Mouse (Mus musculus) ES-Bruce4 (cell line): ENCODE measurements around the gene Agtrap. TPM values are rescaled to one million over a fixed set of nuclear protein-coding genes. Genes with fewer than 3 reads are reported as not detected.
A peak's percentile ranks its signal among the peaks of the same experiment; 100 is the strongest.

Experiments
- H3K27ac ChIP-seq: 2 replicates; pipeline ENCODE4 v1.5.1; 2012; ENCODE audit warnings: low read length, inconsistent platforms; ENCODE audit not compliant: insufficient read depth
- H3K27me3 ChIP-seq: 2 replicates; pipeline ENCODE4 v1.6.1; 2012; ENCODE audit warnings: mild to moderate bottlenecking, low read length, inconsistent platforms; ENCODE audit not compliant: control insufficient read depth, poor library complexity, insufficient read depth, severe bottlenecking
- H3K36me3 ChIP-seq: 2 replicates; pipeline ENCODE4 v1.6.1; 2012; ENCODE audit warnings: inconsistent platforms, mild to moderate bottlenecking, low read length, moderate library complexity; ENCODE audit not compliant: control insufficient read depth, poor library complexity, insufficient read depth, severe bottlenecking
- H3K4me1 ChIP-seq: one replicate; pipeline ENCODE4 v1.8.1; 2011; ENCODE audit warnings: low read length; ENCODE audit not compliant: control insufficient read depth, insufficient read depth
- H3K4me3 ChIP-seq: 2 replicates; pipeline ENCODE4 v1.5.1; 2011; ENCODE audit warnings: low read depth, mild to moderate bottlenecking, low read length
- H3K9ac ChIP-seq: 2 replicates; pipeline ENCODE4 v1.6.1; 2012; ENCODE audit warnings: low read depth, mild to moderate bottlenecking, inconsistent platforms; ENCODE audit not compliant: poor library complexity, severe bottlenecking
- H3K9me3 ChIP-seq: replicated peaks from 2 replicates; pipeline ENCODE4 v1.6.1; 2012; ENCODE audit warnings: mild to moderate bottlenecking, low read length, inconsistent platforms; ENCODE audit not compliant: control insufficient read depth, poor library complexity, insufficient read depth, severe bottlenecking
- CTCF ChIP-seq: IDR thresholded peaks from one replicate; pipeline ENCODE4 v1.8.1; 2011; ENCODE audit warnings: low read depth, low read length
- EP300 ChIP-seq: IDR thresholded peaks from 2 replicates; pipeline ENCODE4 v1.6.1; 2011; ENCODE audit warnings: low read depth, low read length; ENCODE audit not compliant: insufficient read depth
- POLR2A ChIP-seq: IDR thresholded peaks from one replicate; pipeline ENCODE4 v1.8.1; 2011; ENCODE audit warnings: low read length; ENCODE audit not compliant: insufficient read depth
- polyA plus RNA-seq: library from polyadenylated mRNA; stranded (reverse); fragments of >200 nt; gene quantifications from 2 replicates; pipeline ENCODE4 v1.2.4, GENCODE M21; 2011; ENCODE audit warnings: low read depth; ENCODE audit not compliant: missing spikeins, insufficient read depth, insufficient read length

The Agtrap gene
- polyA plus RNA-seq, 1 experiment = 48.2 TPM

GRCm38 (mm10) chr4:148065702-148066400 lies 22.0 kb downstream of the Agtrap start:
- Histone ChIP-seq H3K36me3 (no peaks in the 10 kb centered on the region), H3K4me1 (peaks cover 13% of the 10 kb centered on the region), H3K9me3 (no peaks in the 10 kb centered on the region), H3K27ac (no peak overlapping the region), H3K4me3 (no peak overlapping the region), H3K27me3 (no peaks in the 10 kb centered on the region), H3K9ac (no peak overlapping the region)
- TF ChIP-seq CTCF = no peak
- no peak for TF ChIP-seq POLR2A
- TF ChIP-seq EP300 = no peak

- peaks cover 8% of the 10 kb centered on the region for H3K4me1 ChIP-seq
- H3K4me3 ChIP-seq = no peak overlapping the region
- TF ChIP-seq EP300 = no peak
- TF ChIP-seq CTCF = no peak
Observed at GRCm38 (mm10) chr4:148061086-148061480, 26.7 kb downstream of the Agtrap start.

GRCm38 (mm10) chr4:148060120-148061085 lies 27.4 kb downstream of the Agtrap start:
- no peak overlapping the region for H3K4me3 ChIP-seq
- TF ChIP-seq POLR2A = no peak
- no peak for TF ChIP-seq EP300
- TF ChIP-seq CTCF = peak; percentile 78
- no peaks in the 10 kb centered on the region for H3K27me3 ChIP-seq
- H3K4me1 ChIP-seq = peaks cover 5% of the 10 kb centered on the region
- H3K9ac ChIP-seq = no peak overlapping the region
- H3K27ac ChIP-seq = no peak overlapping the region
- no peaks in the 10 kb centered on the region for H3K9me3 ChIP-seq
- peaks cover 5% of the 10 kb centered on the region; the same call in 1 of the 2 replicates for H3K36me3 ChIP-seq

More at GRCm38 (mm10) chr4:148061086-148061480, 26.7 kb downstream of the Agtrap start:
- Histone ChIP-seq H3K27me3 (no peaks in the 10 kb centered on the region), H3K36me3 (no peaks in the 10 kb centered on the region), H3K9me3 (no peaks in the 10 kb centered on the region), H3K27ac (no peak overlapping the region), H3K9ac (no peak overlapping the region)

GRCm38 (mm10) chr4:148058993-148059392 lies 28.8 kb downstream of the Agtrap start:
- H3K36me3 ChIP-seq = peaks cover 5% of the 10 kb centered on the region; the same call in 1 of the 2 replicates
- no peaks in the 10 kb centered on the region for H3K9me3 ChIP-seq
- H3K9ac ChIP-seq = no peak overlapping the region
- H3K4me3 ChIP-seq = no peak overlapping the region
- no peak overlapping the region for H3K27ac ChIP-seq
- no peaks in the 10 kb centered on the region for H3K4me1 ChIP-seq
- TF ChIP-seq EP300 (no peak), POLR2A (no peak), CTCF (no peak)
- no peaks in the 10 kb centered on the region for H3K27me3 ChIP-seq

- TF ChIP-seq EP300 (no peak), POLR2A (no peak), CTCF (no peak)
- no peak overlapping the region for H3K27ac ChIP-seq
- no peaks in the 10 kb centered on the region for H3K9me3 ChIP-seq
- H3K36me3 ChIP-seq = peaks cover 5% of the 10 kb centered on the region; the same call in 1 of the 2 replicates
- no peak overlapping the region for H3K9ac ChIP-seq
- H3K4me1 ChIP-seq = no peaks in the 10 kb centered on the region
- H3K4me3 ChIP-seq = no peak overlapping the region
- H3K27me3 ChIP-seq = no peaks in the 10 kb centered on the region
Observed at GRCm38 (mm10) chr4:148058218-148058819, 29.5 kb downstream of the Agtrap start.
